Mouse (Mus musculus) 416B (cell line): ENCODE measurements around the gene Mdk.

Experiments
- DNase-seq: peaks from one replicate; pipeline ENCODE4 v3.0.0; 2011; ENCODE audit warnings: low read depth

The Mdk gene

GRCm38 (mm10) chr2:91932160-91932711 lies at the start of gene Mdk:
Gene Mdk (minus strand): TSS chr2:91932297.
- no peak for DNase-seq

DNA sequence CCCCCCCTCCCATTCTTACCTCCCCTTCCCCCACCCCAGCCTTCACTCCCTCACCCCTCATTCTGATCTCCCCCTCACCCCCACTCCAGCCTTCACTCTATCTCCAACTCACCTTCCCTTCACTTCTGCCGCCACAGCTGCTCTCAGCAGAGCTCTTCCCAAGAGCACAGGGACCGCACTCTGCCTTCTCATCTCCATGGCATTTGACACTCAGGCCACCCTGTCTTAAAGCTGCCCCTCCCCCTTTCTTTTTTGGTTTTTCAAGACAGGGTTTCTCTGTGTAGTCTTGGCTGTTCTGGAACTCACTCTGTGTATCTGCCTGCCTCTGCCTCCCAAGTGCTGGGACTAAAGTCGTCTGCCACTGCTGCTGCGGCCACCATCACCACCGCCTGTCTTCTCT lies 48.7 kb upstream of the Mdk start:
- no peak for DNase-seq

DNA sequence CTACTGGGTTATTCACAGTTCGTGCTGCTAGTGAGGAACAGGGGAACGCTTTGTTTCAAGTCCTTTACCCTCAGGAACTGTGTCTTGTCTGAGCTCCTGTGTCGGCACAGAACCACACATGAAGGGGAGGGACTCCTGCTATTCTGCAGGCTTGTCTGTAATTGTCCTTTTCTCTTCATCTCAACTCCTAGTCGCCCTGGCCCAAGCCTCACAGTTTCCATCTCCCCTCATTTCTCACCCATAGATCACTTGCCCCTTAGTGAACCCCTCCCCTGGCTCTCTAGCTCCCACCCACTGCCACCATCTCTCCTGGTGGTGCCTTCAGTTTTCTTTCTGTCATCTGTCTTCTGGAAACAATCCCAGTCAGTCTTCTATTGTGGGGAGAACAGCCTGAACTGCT lies 48.1 kb upstream of the Mdk start:
- DNase-seq, result no peak

DNA sequence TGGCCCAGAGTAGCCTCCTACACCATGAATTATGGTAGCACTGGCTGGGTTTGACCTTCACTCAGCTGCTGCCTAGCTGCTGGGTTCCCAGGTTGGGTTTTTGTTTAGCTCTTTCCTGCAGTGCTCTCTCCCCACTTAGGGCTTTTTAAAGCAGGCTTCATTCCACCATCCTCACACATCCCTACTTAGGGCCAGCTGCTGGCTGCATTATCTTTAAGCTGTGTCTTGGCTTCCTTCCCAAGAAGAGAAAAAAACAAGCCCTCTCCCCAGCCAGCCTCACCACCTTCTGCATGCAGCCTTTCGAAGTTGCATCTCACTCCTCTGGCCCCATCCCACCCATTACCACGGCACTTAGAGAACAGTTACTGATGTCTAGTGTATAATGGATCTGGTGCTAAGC lies 46.5 kb upstream of the Mdk start:
- DNase-seq, result no peak

DNA sequence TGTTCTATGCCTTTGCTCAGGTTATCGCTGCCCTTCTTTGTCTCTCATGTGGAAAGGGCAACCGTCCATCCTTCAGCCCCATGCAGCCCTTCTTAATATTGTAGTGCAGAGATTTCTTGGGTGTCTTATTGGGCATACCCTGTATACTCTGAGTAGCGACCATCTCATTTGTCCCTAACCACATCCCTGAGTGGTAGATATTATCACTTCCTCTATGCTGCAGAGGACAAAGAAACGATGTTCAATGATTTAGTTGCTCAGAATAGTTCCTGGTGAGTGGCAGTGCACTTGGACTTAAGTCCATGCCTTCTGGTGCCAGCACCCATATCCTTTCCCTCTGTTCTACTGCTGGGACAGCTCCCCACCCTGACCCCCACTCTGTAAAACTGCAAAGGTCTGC lies 45.9 kb upstream of the Mdk start:
- DNase-seq, result peak; percentile 69

- no peak for DNase-seq
Measured at GRCm38 (mm10) chr2:91975581-91976541, 43.8 kb upstream of the Mdk start, which contains the start of gene Dgkz. Gene Dgkz (minus strand): TSS chr2:91975864.

DNA sequence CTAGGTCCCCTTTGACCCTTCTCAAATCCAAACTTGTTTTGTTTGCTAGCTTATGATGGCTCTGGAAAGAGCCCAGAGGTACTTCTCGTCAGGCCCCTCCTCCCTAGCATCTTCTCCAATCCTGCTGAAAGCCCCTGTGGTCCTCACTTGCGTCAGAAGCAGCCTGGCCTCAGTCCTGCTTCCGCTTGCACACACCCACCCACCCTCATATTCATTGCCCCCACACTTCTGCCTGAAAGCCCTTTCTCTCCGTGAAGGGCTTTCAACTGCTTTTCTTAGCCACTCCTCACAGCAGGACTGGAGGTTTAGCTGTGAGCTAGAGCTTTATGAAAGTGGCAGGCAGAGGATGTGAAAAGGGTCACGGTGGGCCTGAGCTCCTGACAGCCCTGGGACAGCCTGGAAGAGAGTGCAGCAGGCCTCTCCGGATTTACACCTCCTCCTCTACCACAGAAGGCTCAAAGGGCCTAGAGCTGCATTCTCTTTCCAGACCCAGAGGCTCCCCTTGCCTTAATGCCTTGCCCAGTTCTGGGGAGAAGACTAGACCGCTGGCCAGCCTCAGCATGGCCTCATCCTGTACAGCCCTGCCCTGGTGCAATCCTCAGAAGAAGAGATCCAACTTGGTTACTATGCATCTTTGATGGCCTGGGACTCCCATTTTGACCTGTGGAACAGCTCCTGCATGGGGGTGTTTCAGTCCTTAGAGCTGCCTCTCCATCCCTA lies 41.5 kb upstream of the Mdk start:
- no peak for DNase-seq

GRCm38 (mm10) chr2:91972121-91972566 lies 40.0 kb upstream of the Mdk start:
- DNase-seq, result peak; percentile 66

DNA sequence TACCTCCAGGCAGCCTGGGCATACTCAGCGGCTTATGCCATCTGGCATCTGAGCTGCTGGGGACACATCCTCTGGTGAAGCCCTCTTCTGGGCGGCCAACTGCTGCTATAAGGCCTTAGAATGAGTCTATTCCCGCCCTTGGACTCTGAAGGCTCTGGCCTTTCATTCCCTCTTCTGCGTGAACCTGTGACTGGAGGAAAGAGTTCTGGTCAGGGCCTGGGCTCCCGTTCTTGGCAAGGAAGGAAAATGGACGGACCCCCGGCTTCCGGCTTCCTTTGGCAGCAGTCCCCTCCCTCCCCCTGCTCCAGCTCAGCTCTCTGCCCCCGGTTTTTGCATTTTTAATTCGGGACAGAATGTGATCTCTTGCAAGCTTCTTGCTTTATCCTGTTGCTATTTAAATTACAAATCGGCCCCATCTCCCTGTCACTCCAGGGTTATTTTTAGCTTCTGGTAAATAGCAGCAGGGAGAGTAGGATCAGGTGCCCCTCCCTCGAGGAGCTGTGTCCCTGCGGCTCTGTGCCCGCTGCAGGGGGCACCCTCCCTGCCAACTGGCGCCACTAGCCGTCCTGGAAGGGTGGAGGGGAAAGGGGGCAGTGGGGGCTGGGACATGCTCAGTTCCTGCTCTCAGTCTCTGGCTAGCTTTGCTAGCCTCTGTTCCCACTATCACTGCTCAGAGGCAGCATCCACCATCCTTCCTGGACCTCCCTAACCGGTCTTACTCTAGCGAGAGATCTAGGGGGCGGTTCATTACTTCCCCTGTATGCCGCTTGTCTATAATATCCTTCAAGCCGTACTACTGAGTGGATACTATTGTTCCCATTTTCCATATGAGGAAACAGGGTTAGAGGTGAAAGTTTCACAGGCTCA lies 39.4 kb upstream of the Mdk start:
- DNase-seq, result no peak

GRCm38 (mm10) chr2:91967962-91968361 lies 35.9 kb upstream of the Mdk start:
- DNase-seq, result no peak

- DNase-seq, result peak; percentile 88
Measured at GRCm38 (mm10) chr2:91966367-91966766, 34.3 kb upstream of the Mdk start.

- DNase-seq, result peak; percentile 91
Measured at GRCm38 (mm10) chr2:91965417-91965816, 33.3 kb upstream of the Mdk start.

DNA sequence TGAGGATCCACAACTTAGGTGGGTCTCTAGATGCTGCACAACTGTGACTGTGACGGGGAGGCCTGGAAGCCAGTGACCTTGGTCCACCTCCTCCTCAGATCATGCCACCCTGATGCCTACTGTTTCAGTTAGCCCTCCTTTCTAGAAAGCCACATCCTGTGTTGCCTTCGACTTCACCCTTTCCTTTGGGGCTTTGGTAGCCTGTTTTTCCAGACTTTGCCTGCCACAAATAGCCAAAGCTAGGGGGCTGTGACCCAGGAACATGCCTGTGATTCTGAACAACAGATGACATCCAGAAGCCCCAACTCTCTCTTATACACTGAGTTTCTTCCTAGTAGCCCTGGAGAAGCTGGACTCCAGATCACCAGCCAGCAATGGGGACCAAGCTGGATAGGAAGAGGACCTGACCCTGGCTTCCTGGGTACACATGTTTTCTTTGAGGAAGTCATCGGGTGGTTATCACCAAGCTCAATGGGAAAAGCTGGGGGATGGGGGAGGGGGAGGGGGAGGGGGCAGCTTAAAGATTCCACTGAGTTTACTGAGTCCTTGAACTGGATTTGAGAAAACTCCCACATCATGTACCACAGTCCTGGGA lies 32.6 kb upstream of the Mdk start:
- peak; percentile 73 for DNase-seq

DNA sequence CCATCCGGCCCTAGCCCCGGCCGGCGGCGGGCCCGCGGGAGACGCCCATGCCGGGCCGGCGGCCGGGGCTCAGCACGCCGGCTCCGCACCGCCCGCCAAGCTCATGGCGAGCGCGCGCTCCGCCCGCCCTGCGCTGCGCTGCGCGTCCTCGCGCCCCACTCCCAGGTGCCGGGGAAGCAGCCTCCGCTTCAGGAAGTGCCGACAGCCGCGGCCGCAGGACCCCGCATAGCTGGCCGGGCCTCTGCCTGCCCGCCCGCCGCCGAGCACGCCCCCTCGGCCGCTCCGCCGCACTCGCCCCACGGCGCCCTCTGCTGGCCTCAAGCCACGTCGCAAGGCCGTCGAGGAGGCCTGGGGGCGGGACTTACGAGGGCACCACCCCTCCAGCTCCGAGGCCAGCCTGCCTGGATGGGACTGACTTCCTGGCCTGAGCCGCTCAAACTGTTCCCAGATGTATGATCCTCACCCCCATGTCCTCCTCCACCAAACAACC lies 31.4 kb upstream of the Mdk start:
- DNase-seq, result peak; percentile 90

DNA sequence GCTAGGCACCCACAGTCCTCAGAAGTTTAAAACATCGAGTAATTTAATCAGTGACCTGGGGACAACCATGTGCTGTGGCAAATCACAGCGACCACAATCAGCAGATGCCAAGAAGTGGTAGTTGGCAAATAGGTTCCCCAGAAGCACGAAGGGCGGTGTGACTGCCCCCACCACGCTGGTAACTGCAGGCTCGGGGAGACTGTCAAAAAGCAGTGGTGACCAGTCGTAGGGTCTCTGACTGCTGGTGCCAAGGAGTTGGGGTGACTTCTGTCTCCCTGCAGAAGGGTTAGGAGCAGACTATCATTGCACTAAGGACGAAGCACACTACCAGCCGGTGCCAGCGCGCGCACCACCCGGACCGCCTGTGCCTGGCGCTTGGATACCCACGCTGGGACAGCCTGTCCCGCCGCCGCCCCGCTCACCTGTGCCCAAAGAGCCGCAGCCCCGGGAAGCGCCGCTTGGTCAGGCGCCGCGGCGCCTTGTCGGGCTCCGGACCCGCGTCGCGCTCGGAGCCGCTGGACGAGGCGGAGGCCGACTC lies 30.8 kb upstream of the Mdk start:
- peak; percentile 40 for DNase-seq

GRCm38 (mm10) chr2:91961901-91962761 lies 30.0 kb upstream of the Mdk start:
- DNase-seq, result peak; percentile 61

DNA sequence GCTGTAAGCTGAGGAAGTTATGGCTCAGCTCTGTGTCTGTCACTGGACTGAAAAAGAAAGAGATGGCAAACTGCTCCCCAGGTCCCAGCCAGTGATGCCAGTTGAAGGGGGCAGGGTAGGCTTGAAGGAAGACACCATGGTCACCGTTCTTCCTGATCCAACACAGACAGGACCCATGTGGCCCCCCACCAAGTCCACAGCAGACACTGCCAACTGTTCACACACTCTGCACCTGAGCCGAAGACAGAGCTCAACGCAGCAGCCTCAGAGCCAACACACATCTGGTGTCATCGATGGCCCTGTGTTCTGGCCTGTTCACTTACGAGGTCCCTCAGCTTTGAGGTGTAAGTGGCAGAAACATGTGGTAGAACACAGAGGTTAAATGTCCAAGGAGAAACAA lies 28.4 kb upstream of the Mdk start:
- DNase-seq, result no peak

DNA sequence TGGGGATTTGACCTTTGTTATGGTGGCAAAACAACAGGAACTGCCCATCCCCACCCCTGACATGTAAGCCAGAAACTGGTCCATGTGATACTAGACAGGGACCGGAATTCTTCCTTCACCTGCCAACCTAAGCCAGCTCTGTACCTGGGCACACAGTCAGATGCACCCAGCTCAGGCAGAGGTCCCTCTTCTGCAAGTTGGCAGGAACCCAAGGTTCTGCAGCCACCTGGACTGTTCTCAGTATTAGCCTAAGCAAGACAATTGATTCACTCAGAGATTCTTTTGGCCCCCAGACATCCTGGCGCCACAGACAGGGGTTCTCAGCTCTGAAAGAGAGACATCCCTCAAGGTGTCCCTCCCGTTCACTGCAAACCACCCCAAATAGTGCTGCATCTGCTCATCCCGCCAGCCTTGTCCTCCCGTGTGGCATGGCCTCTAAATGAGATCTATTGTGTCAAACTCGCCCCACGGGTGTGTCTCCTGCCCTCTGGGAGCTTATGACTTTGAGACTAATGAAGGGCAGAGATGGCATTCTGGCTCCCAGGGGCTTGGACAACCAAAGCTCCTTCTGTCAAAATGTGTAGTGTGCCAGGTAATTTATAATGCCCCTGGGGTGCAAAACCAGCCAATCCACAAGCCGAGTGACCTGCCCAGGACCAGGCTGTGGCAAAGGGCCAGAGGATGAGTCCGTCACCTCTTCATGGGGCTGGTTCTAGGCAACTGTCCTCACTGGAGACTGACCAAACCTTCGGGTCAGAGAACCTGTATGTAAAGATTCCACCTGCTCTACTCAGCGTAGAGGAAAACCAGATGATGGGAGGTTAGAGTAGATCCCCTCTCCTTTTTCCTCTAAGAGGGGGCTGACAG lies 27.7 kb upstream of the Mdk start:
- no peak for DNase-seq
